Mouse (Mus musculus): Measurements from ENCODE around the gene B3galnt1.
"Not testable (repeated sequence)": the region's sequence is repeated elsewhere in the genome, so short reads cannot be mapped to it uniquely, and the experiment has no call there.

The B3galnt1 gene

DNA sequence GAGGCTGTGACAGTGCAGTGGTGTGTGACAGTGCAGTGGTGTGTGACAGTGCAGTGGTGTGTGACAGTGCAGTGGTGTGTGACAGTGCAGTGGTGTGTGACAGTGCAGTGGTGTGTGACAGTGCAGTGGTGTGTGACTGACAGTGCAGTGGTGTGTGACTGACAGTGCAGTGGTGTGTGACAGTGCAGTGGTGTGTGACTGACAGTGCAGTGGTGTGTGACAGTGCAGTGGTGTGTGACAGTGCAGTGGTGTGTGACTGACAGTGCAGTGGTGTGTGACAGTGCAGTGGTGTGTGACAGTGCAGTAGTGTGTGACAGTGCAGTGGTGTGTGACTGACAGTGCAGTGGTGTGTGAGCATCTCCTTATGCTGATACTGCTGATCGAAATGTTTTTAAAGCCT is 33.2 kb downstream of the B3galnt1 start:
- not testable (repeated sequence) for DNase-seq (ENCODE audit: low spot score in 2 of 2)

DNA sequence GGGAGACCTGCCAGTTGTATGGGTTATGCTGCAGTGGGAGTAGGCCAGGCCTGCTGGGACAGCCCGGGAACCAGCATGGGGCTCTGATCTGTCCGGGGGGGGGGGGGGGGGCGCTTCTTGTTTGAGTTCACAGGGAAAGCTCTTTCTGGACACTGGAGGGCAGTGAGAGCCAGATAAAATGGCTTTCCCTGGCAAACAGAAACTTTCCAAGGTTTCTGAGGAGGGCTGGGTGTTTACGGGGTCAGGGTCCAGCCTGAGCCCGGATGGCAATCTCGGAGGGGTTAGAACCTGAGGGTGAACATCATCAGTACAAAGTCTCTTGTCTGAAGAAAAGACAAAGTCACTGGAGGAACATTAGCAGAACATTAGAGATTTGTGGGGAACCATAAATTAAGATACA is 35.4 kb downstream of the B3galnt1 start:
- no peak for DNase-seq (ENCODE audit: low spot score in 2 of 2)

DNA sequence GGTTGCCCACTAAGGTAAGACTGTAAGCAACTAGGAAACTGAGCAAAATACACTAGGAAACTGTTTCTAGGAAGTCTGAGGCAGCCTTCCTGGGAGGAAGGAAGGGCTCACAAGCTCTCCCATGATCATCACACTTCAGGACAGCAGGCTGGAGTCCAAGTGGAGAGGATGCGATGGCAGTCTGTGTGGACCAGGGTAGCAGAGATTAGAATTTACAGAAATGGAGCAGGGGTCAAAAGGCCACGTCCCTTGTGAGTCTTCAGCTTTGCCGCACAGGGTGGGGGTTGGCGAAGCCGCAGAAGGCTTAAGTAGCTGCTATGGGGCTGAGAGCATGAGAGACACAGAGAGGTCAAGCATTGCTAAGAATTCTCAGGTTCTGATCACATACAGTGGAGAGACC is 37.1 kb downstream of the B3galnt1 start:
- no peak for DNase-seq (ENCODE audit: low spot score in 2 of 2)

DNA sequence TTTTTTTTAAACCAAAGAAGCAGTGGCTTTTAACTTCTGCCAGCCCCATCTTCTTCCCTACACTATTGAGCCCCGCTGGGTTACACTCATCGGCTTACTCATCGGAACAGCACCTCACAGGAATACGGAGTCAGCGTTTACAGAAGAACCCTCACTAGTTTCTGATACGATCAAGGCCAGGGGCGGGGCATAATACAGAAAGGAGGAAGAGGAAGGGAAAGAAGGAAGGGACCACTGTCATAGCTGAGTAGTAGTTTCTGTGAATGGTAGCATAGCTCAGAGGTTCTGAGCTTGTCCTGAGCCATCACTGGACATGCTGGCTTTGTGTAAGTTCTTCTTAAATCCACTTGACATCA is 38.8 kb downstream of the B3galnt1 start:
- no peak for DNase-seq (ENCODE audit: low spot score in 2 of 2)

DNA sequence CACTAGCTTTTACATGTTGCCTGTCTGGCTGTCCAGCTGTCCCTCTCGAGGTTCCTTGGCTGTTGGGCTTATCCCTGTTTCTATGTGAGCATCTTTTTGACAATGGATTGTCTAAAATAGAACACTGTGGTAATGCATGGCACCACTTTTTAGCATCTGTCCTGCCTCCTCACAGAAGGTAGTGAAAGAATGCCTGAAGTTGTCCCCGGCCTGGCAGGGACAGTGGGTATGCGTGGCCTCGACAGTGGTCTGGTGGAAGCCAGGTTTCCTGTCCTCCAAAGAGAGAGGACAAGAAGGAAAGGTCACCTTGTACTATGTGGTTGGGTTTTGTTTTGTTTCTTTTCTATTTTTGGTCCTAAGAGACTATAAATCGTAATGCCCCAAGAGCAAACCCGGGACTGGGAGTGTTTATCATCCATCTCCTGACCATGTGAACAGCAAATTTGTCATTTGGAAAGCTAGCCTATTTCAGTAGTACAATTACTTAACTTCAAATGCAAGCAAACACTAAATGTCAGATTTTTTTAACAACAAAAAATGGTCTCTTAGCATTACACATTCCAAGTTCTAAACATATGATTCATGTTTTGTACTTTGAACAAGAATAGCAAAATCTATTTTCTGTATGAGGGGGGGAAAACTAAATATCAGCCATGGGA is 39.3 kb downstream of the B3galnt1 start:
- DNase-seq (ENCODE audit: low spot score in 2 of 2), result no peak

DNA sequence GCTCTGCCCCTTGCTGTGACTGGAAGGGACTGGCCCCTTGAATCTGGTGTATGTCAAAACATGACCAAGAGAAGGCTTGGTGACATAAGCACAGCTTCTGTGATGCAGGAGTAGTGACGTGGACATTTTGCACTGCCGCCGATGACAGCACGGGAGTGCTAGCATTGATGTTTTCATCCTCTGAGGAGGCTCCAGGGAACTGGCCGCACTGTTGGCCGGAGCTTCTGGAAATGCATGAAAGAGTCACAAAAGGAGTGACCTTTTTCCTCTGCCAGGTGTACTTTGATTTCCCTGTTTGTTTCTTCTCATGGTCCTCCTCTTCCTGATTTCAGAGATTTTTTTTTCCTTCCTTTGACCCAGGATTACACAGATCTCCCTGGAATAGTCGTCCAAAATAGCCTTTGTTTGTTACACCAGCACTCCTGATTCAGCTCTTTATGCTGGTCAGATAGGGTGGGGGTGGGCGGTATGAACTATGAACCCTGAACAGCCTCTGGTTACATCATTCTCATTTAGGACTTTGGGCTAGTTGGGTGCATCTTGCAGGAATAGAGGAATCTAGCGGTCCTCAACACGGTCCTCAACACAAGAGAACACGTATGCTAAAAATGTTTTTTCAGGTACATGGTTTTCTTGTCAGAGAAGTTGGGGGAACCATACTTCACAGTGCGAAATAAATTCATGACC is 42.5 kb downstream of the B3galnt1 start:
- no peak for DNase-seq (ENCODE audit: low spot score in 2 of 2)

DNA sequence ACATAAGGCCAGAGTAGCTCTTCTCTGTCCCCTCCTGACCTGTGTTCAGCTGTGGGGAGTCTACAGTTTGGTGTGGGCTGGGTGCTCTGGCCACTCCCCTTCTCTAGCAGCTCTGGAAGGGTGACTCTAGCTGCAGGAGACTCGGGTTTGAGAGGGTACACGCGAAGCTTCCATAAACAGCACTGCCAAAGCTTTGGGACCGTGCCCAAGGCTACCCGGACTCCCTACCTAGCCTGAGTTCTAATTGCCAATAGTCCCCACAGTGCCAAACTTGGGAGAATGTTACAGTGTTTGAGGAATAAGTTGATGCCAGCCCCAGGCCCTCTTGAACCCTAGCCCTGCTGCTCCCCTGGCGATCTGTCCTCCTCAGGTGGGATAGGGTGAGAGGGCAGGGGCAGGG is 43.2 kb downstream of the B3galnt1 start:
- DNase-seq (ENCODE audit: low spot score in 2 of 2), result no peak

DNA sequence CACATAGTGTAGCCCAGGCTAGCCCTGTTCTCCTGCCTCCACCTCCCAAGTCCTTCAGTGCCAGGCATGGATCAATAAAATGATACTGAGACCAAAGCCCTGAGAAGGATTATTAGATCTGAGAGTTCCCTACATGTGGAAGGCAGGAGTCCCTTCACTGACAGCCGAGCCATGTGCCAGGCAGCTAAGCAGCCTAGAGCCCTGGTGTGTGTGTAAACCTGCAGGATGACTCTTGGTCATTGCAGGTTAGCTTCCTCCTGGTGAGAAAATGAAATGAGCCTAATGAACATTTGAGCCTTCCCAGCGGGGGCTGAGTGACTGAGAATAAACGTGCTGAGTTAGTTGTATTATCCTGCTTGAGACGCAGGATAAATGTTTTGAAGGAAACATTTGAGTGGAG is 49.2 kb downstream of the B3galnt1 start:
- no peak for DNase-seq (ENCODE audit: low spot score in 2 of 2)

DNA sequence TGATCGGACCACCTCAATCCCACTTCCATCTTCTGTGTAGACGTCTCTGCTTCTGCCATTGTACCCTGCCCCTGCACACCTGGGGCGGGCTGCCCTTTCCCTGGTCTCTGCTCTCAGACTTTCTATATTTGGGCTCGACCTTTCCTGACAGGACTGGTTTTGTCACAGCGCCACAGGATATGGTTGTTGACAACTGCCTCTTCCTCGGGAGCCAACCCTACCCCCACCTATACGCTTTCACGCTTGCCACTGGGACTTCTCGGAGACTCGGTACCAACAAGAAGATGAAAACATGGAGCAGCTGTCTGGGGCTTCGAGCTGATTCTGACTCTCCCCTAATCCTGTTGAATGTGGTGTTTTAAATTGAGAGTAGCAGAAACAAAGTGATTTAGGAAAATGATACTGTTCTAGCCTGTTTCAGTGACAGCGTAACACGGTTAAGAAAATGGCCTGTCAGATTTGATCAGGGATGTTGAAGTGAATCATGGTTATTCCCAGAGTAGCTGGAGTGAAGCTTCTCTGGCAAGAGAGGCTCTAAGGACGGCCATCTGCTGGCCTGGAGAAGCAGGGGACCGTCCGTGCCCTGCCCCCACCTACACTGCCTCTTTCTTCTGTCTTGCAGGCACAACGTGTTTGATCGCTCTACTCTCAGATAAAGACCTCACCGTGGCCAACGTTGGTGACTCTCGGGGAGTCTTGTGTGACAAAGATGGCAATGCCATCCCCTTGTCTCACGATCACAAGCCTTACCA is 49.9 kb downstream of the B3galnt1 start:
- DNase-seq (ENCODE audit: low spot score in 2 of 2), result no peak

DNA sequence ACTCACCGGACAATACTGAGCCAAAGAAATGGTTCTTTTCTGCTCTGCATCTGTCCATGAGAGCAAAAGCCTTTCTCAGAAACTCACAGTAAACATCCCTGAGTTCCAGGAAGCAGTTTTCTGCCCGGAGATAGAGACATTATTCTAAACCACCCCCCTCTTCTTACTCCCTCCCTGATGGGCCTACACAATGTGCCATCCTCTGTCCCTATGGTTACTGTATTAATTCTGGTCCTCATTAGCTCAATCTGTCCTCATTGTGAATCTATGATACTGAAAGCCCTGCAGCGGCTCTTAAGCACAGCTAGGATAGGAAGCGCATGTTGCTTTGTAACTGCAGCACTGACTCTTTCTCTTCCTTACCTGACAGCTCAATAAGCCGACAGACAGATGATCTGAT is 53.7 kb downstream of the B3galnt1 start:
- DNase-seq (ENCODE audit: low spot score in 2 of 2), result no peak

DNA sequence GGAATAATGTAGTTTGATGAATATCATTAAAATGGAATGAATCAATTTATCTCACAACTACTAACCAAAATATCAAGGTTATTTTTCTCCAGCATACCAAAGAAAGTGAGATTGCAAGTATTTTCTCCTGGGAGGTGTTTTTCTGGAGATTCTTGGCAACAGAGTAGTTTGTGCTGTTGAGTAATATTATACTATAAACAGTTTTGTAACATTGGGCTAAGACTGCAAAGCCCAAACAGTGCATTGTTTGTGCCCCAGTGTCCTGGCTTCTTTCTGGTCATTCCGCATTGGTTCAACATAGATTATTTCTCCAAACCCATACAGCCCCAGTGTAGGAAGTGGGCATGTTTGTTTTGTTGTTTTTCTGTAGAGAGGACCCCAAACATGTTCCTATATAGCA is 55.0 kb downstream of the B3galnt1 start:
- no peak for DNase-seq (ENCODE audit: low spot score in 2 of 2)

DNA sequence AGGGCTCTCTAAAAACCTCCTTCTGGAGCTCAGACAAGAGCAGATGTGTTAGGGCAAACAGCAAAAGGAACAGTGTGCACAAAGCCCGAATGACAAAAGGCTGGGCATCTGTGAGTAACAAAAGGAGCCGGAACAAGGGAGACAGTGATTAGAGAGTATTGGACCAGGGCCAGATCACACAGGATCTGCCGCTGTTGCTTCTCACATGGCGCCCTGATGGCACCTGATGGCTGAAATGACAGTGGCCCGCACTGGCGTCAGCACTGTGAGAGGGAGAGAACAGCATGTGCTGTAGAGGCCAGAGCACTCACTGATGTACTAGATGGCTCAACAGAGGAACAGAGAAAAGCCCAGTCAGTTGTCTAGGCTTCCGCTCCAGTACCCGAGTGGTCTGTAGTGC is 55.8 kb downstream of the B3galnt1 start:
- DNase-seq (ENCODE audit: low spot score in 2 of 2), result no peak

DNA sequence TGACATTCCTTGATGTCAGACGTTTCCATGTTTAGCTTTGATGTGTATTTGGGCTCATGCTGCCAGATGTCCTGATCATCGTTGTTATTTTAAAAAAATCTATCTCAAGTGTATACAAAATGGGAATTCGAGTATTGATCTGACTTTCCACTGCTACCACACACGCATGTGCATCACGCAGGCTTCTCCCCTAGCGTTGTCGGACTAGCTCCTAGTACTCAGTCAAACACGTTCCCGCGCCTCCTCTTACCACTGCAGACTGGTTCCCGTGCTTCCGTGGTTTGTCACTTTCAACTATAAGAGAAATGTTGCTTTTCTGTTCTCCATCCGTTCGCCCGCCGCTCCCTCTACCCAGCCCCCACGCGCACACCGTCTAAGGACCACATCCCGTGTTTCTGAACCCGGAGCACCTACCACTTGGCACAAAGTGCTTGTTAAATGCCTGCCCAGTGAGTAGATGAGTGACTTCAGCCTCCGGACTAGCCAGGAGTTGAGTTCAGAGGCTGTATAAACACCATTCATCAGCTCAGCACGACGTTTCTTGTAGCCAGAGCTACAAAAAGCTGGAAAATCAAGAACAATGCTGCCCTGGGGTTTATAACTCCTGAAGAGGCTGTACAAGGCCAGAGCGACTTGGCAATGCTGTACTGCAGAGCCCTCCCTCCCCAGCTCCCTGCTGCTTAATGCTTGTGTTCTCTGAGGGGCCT is 62.7 kb downstream of the B3galnt1 start:
- DNase-seq (ENCODE audit: low spot score in 2 of 2), result no peak

DNA sequence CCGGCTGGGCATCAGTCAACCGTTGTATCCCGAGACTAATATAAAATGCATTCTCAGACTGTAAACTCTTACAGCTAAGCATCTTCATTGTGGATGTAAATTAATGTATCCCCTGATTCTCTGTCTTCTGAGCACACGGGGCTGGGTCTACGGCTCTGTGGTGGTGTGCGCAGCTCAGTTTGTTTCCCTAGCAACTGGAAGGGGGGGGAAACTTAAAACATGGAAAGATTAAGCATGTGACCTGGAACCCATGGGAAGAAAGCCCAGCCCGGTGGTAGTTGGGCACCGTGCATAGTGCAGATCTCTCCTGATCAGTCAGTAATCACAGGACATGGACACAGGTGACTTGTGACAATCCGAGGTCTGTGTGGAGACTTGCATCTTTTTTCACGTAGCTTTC is 63.3 kb downstream of the B3galnt1 start:
- no peak for DNase-seq (ENCODE audit: low spot score in 2 of 2)

DNA sequence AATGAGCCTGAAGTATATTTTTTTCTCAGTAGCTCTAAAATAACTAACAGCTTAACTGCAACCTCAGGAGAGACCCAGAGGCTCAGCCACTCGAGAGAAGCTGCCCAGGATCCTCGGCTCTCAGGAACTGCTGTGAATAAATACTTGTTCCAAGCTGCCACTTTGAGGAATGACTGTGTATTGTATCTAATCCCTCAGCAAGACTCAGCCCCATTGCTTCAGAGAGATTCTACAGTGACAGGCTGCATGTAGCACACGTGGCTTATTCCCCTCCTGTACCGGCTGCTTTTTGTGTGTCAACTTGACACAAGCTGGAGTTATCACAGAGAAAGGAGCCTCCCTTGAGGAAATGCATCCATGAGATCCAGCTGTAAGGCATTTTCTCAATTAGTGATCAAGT is 66.1 kb downstream of the B3galnt1 start:
- no peak for DNase-seq (ENCODE audit: low spot score in 2 of 2)

DNA sequence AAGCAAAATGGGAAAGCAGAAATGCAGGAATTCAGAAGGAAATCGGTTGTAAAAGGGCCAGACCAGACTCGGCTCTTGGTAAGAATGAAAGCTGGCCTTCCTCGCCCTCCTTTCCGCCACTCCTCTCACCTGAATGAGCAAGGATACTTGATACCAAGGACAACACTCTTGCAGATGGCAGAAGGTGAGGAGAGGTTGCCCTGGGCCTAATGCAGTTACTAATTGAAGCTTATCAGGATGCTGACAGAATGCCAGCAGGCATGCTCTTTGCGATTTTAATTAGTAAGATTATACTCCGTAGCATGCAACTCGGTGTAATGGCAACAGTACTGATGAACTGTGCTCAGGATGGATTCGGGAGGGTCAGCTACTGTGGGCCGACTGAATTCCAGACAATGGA is 67.2 kb downstream of the B3galnt1 start:
- DNase-seq (ENCODE audit: low spot score in 2 of 2), result no peak

DNA sequence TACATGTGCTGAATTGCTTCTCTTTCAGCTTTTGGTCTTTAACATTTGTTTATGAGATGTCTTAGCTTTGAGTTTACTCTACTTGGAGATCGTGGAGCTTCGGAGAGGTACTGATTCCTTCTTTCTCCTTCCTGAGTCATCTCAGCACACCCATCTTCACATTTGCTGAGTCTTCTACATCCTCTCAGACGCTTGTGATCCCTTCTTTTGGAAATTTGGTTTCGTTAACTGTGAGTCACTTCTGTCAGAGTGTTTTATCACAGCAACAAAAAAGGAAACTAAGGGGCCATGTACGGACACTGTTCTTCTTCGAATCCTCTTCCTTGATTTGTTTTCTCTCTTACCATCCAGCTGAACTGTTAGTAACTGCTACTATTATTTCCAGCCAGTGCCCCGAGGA is 69.2 kb downstream of the B3galnt1 start:
- DNase-seq (ENCODE audit: low spot score in 2 of 2), result no peak

DNA sequence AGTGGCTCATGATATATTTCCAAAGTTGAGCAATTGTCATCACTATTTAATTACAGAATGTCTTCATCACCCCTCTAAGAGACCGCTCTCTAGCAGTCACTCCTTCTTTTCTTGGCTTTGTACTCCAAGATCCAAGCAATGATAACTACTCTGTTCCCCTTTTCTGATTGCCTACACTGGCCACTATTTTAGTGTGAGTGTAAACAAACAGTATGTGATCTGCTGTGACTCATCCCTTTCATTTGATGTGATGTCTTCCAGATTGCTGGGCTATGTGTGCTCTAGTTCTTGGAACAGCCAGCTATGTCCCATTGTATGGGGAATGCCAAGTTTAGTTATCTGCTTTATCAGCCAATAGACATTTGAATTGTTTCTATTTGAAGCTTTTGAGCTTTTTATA is 71.4 kb downstream of the B3galnt1 start:
- DNase-seq (ENCODE audit: low spot score in 2 of 2), result no peak

DNA sequence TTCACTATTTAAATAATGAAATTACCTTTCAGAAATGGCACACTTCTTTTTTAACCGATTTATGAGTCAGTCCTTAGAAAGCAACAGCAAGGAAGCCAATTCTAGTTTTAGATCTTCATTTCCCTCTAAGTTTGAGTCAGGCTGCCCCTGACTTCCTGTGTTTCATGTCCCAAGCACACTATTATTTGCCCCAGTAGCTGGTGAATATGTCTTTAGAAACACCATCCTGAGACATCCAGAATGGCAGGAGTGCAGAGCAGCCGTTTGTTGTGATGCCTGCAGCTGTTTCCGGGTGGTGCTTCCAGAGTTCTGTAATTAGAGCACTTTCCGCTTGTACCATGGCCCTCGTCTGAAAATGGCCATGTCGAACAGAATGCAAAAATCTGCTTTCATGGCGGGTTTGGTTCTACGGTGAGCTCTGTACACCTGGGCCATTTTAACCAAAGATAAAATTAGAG is 73.7 kb downstream of the B3galnt1 start:
- DNase-seq (ENCODE audit: low spot score in 2 of 2), result no peak

DNA sequence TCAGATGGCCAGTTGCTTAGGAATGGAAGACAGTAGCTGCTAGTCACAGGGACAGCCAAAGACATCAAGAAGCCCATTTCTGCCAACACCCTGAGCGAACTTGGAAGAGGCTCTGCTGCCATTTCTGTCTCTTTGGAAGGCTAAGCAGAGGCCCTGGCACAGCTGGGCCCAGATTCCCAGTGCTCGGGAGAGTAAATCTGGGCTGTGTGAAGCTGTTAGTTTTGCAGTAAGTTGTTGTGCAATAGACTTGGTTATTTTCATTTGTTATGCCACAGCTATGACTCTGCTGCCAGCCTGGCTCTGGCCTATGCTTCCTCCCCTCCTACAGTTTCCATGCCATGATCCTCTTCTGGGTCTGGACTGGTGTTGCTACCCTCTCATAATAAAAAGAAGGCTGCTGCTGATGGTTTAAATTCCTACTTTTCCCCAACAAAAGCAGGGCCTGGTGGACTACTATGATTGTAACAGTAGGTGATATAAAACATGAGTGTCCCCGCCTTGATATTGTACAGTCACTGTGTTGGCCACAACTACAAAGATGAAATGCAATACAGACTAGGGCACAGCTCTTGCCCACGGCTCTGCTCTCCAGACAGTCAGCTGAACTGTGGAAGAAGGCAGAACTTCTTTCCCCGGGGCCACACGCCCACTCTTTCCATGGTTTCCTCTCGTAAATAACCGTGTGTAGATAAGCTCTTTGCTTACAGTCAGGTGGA is 74.2 kb downstream of the B3galnt1 start:
- no peak for DNase-seq (ENCODE audit: low spot score in 2 of 2)
